Mouse (Mus musculus) thymus, adult 2 months (tissue): ENCODE data around the gene Cradd. TPM values are rescaled to one million over a fixed set of nuclear protein-coding genes. Genes with fewer than 3 reads are reported as not detected.

Source experiments
- DNase-seq: peaks from one replicate; pipeline ENCODE4 v3.0.0; 2021
- H3K27ac ChIP-seq: fragments of 200-500 bp; 2 replicates; pipeline ENCODE4 v1.5.1; 2012; ENCODE audit warnings: low read length, control low read depth; ENCODE audit not compliant: control insufficient read depth, insufficient read depth
- H3K27me3 ChIP-seq: fragments of 200-500 bp; 2 replicates; pipeline ENCODE4 v1.6.1; 2012; ENCODE audit warnings: mild to moderate bottlenecking, low read length, moderate library complexity, mixed read lengths; ENCODE audit not compliant: control insufficient read depth, insufficient read depth
- H3K36me3 ChIP-seq: fragments of 200-500 bp; 2 replicates; pipeline ENCODE4 v1.6.1; 2012; ENCODE audit warnings: mild to moderate bottlenecking, low read length, moderate library complexity; ENCODE audit not compliant: control insufficient read depth, insufficient read depth
- H3K4me1 ChIP-seq: fragments of 200-500 bp; replicated peaks from 2 replicates; pipeline ENCODE4 v1.6.1; 2012; ENCODE audit warnings: low read length; ENCODE audit not compliant: control insufficient read depth, insufficient read depth
- H3K4me3 ChIP-seq: fragments of 200-500 bp; 2 replicates; pipeline ENCODE4 v1.5.1; 2012; ENCODE audit warnings: mild to moderate bottlenecking, low read length, control low read depth, moderate library complexity; ENCODE audit not compliant: control insufficient read depth, insufficient read depth
- CTCF ChIP-seq: fragments of 200-500 bp; IDR thresholded peaks from 2 replicates; pipeline ENCODE4 v1.5.1; 2012; ENCODE audit warnings: mild to moderate bottlenecking, control low read depth, low read length, moderate library complexity, borderline replicate concordance; ENCODE audit not compliant: control insufficient read depth, poor library complexity, insufficient read depth; ENCODE audit errors: extremely low read depth
- POLR2A ChIP-seq: fragments of 200-500 bp; IDR thresholded peaks from 2 replicates; pipeline ENCODE4 v1.6.1; 2012; ENCODE audit warnings: mild to moderate bottlenecking, low read length, control low read depth, moderate library complexity; ENCODE audit not compliant: control insufficient read depth, poor library complexity, insufficient read depth; ENCODE audit errors: extremely low read depth
- WGBS: fragments of 180-500 bp; shearing (Covaris S2); methylation state at CpG from one replicate; pipeline ENCODE4 v1.1.7; 2018; 5-methylcytosine and 5-hydroxymethylcytosine counted together
- polyA plus RNA-seq: library from polyadenylated mRNA; depleted of rRNA; stranded (reverse); fragments of >200 nt; gene quantifications from 2 replicates; pipeline ENCODE4 v1.2.3, GENCODE M21; 2012

Gene Cradd
- polyA plus RNA-seq, 1 experiment = 15.8 TPM

- TF ChIP-seq POLR2A (no peak), CTCF (no peak)
- Histone ChIP-seq H3K27me3 (no peaks in the 10 kb centered on the region), H3K4me1 (peaks cover 23% of the 10 kb centered on the region), H3K36me3 (no peaks in the 10 kb centered on the region), H3K27ac (no peak overlapping the region), H3K4me3 (no peak overlapping the region)
- no peak for DNase-seq
- 90% methylated on average over 3 of the region's 3 CpGs for WGBS
These were observed 63.5 kb downstream of the Cradd start for GRCm38 (mm10) chr10:95260420-95260819.

DNA sequence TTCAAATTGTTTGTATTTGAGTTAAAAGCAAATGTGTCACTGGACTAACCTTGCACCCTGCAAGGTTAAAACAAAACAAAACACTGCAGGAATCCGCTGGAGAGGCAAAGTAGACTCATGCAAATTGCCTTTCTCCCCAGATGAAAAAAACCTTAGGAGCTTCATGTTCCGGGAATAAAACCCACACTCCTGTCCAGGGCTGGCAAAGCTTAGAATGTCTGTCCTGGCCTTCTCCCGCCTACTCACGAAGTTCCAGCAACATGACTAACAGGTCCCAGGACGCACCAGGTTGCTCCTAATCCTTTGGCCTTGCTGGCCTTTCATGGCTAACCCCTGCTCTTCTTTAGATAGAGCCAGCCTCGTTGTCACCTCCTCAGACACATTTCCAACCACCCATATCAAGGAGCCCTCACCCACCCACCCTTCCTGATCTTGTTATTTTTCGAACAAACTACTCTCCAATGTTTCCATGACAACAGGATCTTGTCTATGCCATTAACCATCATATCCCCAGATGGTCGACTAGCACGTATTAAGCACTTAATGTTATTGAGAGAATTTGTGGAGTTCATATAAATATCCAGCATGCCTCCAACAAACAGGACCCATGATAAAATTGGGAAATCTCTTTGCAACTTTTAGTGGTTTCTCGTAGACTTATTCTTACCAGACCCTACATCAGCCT lies 65.3 kb downstream of the Cradd start:
- H3K36me3 ChIP-seq = no peaks in the 10 kb centered on the region
- H3K27me3 ChIP-seq = no peaks in the 10 kb centered on the region
- no peak overlapping the region for H3K4me3 ChIP-seq
- DNase-seq = no peak
- TF ChIP-seq CTCF (no peak), POLR2A (no peak)
- WGBS = 92% methylated on average over 10 of the region's 10 CpGs
- H3K27ac ChIP-seq = no peak overlapping the region
- H3K4me1 ChIP-seq = peaks cover 12% of the 10 kb centered on the region

DNA sequence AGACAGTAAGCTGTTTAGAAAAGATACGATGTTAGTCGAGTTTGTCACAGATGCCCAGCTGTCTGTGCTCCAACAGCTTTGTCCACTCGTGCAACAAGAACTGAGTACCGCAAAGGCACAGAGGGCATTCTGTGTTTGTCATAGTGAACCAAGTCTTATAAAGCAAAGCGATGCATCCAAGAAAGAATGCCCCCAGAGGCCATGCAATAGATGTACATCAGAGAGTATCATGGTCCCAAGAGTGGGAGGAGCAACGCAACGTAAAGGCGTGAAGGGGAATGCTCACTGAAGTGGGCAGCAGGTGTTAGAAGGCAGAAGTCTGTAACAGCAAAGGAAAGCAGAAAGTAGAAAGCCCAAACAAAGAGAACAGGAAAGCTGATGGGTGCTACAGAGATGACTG lies 66.0 kb downstream of the Cradd start:
- TF ChIP-seq POLR2A (no peak), CTCF (no peak)
- H3K36me3 ChIP-seq = no peaks in the 10 kb centered on the region
- no peaks in the 10 kb centered on the region for H3K27me3 ChIP-seq
- no peak for DNase-seq
- H3K4me3 ChIP-seq = no peak overlapping the region
- no peak overlapping the region for H3K27ac ChIP-seq
- 75% methylated on average over 8 of the region's 8 CpGs for WGBS
- H3K4me1 ChIP-seq = peaks cover 12% of the 10 kb centered on the region

DNA sequence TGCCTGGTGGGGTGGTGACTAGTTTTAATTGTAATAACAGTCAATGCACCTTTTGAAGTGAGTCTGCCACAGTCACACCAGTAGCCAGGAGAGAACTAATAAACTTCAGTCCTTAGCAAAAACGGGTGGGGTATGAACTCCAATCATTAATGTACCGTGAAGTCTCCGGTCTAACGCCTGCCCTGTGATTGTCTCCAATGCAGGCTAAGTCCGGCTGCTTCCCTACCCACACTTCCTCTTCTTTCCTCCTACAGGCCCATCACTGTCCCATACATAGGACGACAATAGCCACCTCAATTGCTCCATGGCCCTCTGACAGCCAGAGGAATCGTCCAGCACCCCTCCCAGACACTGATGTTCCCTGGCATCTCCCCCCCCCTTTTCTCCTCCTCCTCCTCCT lies 67.8 kb downstream of the Cradd start:
- Histone ChIP-seq H3K4me3 (no peak overlapping the region), H3K27me3 (no peaks in the 10 kb centered on the region), H3K36me3 (no peaks in the 10 kb centered on the region), H3K27ac (no peak overlapping the region), H3K4me1 (peaks cover 6% of the 10 kb centered on the region; the same call in 1 of the 2 replicates)
- DNase-seq = no peak
- TF ChIP-seq CTCF (no peak), POLR2A (no peak)
- WGBS = 74% methylated on average over 7 of the region's 7 CpGs

- no peak for DNase-seq
- Histone ChIP-seq H3K27ac (no peak overlapping the region), H3K27me3 (no peaks in the 10 kb centered on the region), H3K36me3 (no peaks in the 10 kb centered on the region), H3K4me3 (no peak overlapping the region), H3K4me1 (0 out of 2 replicates have a peak, but pooled peaks cover 2% of the 10 kb centered on the region)
- TF ChIP-seq POLR2A = no peak
- no peak for TF ChIP-seq CTCF
- 58% methylated on average over 8 of the region's 8 CpGs for WGBS
These were observed 68.8 kb downstream of the Cradd start for GRCm38 (mm10) chr10:95255018-95255680.

DNA sequence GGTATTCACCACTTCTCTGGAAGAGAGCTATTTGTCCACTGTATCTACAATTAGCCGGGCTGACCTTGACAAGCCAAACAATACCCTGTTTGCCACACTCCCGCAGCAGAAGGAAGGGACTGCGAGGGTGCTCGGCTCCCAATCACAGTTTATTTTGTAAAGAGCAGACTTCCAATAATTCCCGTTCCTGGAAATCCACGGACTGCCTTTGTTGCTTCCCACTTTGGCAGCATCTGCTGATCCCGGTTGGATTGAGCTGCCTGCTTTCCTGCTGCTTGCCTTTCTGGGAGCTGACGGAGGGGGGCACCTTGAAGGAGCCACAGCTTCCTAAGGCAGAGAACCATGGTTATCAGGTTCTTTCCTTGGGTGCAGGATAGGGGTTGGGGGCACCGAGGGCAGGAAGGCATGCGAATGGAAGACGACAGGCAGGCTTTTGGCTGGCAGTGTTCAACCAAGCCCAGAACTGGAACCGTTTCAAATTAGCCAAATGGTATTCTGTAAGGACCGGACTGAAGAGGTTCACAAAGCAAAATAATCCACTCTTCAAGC lies 69.4 kb downstream of the Cradd start:
- no peak overlapping the region for H3K27ac ChIP-seq
- WGBS = 92% methylated on average over 13 of the region's 13 CpGs
- DNase-seq = no peak
- no peak overlapping the region for H3K4me3 ChIP-seq
- TF ChIP-seq POLR2A (no peak), CTCF (no peak)
- H3K27me3 ChIP-seq = no peaks in the 10 kb centered on the region
- 0 out of 2 replicates have a peak, but pooled peaks cover 2% of the 10 kb centered on the region for H3K4me1 ChIP-seq
- no peaks in the 10 kb centered on the region for H3K36me3 ChIP-seq

- WGBS = 93% methylated on average over 3 of the region's 3 CpGs
- no peak for DNase-seq
- H3K36me3 ChIP-seq = no peaks in the 10 kb centered on the region
- H3K4me3 ChIP-seq = no peak overlapping the region
- H3K27ac ChIP-seq = no peak overlapping the region
- no peaks in the 10 kb centered on the region for H3K27me3 ChIP-seq
- no peak for TF ChIP-seq POLR2A
- 0 out of 2 replicates have a peak, but pooled peaks cover 2% of the 10 kb centered on the region for H3K4me1 ChIP-seq
These were observed 69.9 kb downstream of the Cradd start for GRCm38 (mm10) chr10:95254046-95254445.
